Mouse (Mus musculus) spleen, adult 2 months (tissue): ENCODE data around the gene Il10rb.

Experiments used
- CTCF ChIP-seq: fragments of 200-500 bp; IDR thresholded peaks from 2 replicates; pipeline ENCODE4 v1.5.1; 2011; ENCODE audit warnings: mild to moderate bottlenecking, inconsistent platforms; ENCODE audit not compliant: insufficient read depth, insufficient read length, insufficient replicate concordance; ENCODE audit errors: extremely low read depth
- POLR2A ChIP-seq: fragments of 200-500 bp; IDR thresholded peaks from 2 replicates; pipeline ENCODE4 v1.6.1; 2011; ENCODE audit warnings: low read depth, low read length, inconsistent platforms

- TF ChIP-seq POLR2A, result no peak
- TF ChIP-seq CTCF, result no peak
Observed at GRCm38 (mm10) chr16:91441811-91442240, 35.9 kb downstream of the Il10rb start.
